Mouse (Mus musculus) midbrain, embryonic 12.5 days (tissue): Measurements from ENCODE around the gene Ppih. TPM values are rescaled to one million over a fixed set of nuclear protein-coding genes. Genes with fewer than 3 reads are reported as not detected.

Experiments used
- ATAC-seq: fragments of 200-750 bp; cut with Nextera tagmentation; 2 replicates; pipeline ENCODE4 v1.8.0; 2017; ENCODE audit warnings: low read depth, moderate TSS enrichment, moderate library complexity; ENCODE audit not compliant: low FRiP score
- H3K27ac ChIP-seq: fragments of 300-500 bp; sonication (generic); replicated peaks from 2 replicates; pipeline ENCODE4 v1.5.1; 2016; ENCODE audit warnings: mild to moderate bottlenecking
- H3K27me3 ChIP-seq: fragments of 300-500 bp; sonication (generic); 2 replicates; pipeline ENCODE4 v1.6.1; 2016; ENCODE audit warnings: mild to moderate bottlenecking
- H3K36me3 ChIP-seq: fragments of 300-500 bp; sonication (generic); 2 replicates; pipeline ENCODE4 v1.6.1; 2016
- H3K4me1 ChIP-seq: fragments of 300-500 bp; sonication (generic); 2 replicates; pipeline ENCODE4 v1.6.1; 2016
- H3K4me2 ChIP-seq: fragments of 300-500 bp; sonication (generic); replicated peaks from 2 replicates; pipeline ENCODE4 v1.6.1; 2016; ENCODE audit warnings: mild to moderate bottlenecking, moderate library complexity
- H3K4me3 ChIP-seq: fragments of 300-500 bp; sonication (generic); 2 replicates; pipeline ENCODE4 v1.5.1; 2016; ENCODE audit warnings: mild to moderate bottlenecking
- H3K9ac ChIP-seq: fragments of 300-500 bp; sonication (generic); replicated peaks from 2 replicates; pipeline ENCODE4 v1.6.1; 2016; ENCODE audit warnings: mild to moderate bottlenecking, moderate library complexity
- H3K9me3 ChIP-seq: fragments of 300-500 bp; sonication (generic); 2 replicates; pipeline ENCODE4 v1.6.1; 2016; ENCODE audit warnings: mild to moderate bottlenecking
- WGBS: fragments of 180-500 bp; shearing (Covaris S2); methylation state at CpG from one replicate; pipeline ENCODE4 v1.1.7; 2016; 5-methylcytosine and 5-hydroxymethylcytosine counted together
- polyA plus RNA-seq: library from polyadenylated mRNA; unstranded; fragments of >200 nt; fragmentation: Nextera tagmentation; extraction: Ambion mirVana; gene quantifications from 2 replicates; pipeline ENCODE4 v1.2.1, GENCODE M21; 2016

Ppih gene
- polyA plus RNA-seq = 86.7 and 96.4 TPM in 2 replicates

DNA sequence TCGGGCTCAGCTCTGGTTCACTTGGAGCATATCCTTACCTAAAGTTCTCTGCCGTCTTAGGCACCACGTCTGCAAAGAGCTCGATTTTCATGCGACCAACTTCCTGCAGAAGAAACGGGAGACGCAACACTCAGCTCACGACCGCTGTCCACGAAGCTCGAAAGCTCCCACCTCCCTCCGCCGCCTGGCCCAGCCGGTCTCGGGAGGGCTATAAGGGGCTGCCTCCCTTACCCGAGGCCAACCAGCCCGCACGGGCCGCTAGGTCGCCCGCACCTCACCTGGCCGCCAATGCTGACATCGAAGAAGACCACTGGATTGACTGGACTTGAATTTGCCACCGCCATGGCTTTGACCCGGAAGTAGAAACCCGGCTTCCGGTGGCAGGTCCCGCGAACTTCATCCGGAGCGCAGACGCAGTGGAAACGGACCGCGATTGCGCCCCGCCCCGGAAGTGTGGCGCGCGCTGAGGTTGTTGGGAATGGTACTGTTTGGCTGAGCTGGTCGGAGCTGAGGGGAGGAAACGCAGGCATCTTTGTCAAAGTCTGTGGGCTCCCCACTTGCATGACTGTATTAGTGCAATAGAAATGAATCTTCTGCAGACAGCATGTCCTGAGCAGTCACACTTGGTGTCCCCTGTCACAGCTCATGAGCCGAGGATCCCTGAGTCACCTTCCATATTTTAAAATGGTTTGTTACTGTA, at the start of gene Ppih:
Gene Ppih (minus strand): TSS at position 416 of the 700 bp plus-strand sequence.
- Histone ChIP-seq H3K36me3 (peaks cover 37% of the 10 kb centered on the region), H3K27me3 (peaks cover 13% of the 10 kb centered on the region; the same call in 1 of the 2 replicates), H3K4me3 (peak within 1 kb of the TSS; percentile 80), H3K4me2 (peak within 1 kb of the TSS; percentile 93), H3K9me3 (no peaks in the 10 kb centered on the region), H3K4me1 (peaks cover 17% of the 10 kb centered on the region), H3K27ac (peak within 1 kb of the TSS; percentile 75), H3K9ac (peak within 1 kb of the TSS; percentile 68)
- ATAC-seq = peak; percentile 97
- 1% methylated on average over 44 of the region's 44 CpGs for WGBS

DNA sequence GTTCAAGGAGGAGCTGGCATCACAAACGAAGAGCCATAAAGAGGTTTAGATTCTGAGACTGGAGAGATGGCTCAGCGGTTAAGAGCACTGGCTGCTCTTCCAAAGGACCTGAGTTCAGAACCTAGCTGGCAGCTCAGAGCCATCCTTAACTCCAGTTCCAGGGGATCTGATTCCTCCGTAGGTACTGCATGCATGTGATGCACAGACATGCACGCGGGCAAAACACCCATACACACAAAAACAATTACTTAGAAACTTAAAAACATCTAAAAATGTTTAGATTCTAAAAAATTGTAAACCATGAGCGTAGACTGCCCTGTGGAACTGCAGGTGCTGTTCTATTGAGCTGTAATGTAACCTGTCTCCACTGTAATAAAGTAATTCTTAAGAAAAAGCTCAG, 49.1 kb upstream of the Ppih start:
- Histone ChIP-seq H3K36me3 (no peaks in the 10 kb centered on the region), H3K4me1 (no peaks in the 10 kb centered on the region), H3K27me3 (no peaks in the 10 kb centered on the region), H3K9me3 (no peaks in the 10 kb centered on the region), H3K4me3 (no peak overlapping the region), H3K4me2 (no peak overlapping the region), H3K27ac (no peak overlapping the region), H3K9ac (no peak overlapping the region)
- no peak for ATAC-seq
- 86% methylated on average over 6 of the region's 6 CpGs for WGBS

DNA sequence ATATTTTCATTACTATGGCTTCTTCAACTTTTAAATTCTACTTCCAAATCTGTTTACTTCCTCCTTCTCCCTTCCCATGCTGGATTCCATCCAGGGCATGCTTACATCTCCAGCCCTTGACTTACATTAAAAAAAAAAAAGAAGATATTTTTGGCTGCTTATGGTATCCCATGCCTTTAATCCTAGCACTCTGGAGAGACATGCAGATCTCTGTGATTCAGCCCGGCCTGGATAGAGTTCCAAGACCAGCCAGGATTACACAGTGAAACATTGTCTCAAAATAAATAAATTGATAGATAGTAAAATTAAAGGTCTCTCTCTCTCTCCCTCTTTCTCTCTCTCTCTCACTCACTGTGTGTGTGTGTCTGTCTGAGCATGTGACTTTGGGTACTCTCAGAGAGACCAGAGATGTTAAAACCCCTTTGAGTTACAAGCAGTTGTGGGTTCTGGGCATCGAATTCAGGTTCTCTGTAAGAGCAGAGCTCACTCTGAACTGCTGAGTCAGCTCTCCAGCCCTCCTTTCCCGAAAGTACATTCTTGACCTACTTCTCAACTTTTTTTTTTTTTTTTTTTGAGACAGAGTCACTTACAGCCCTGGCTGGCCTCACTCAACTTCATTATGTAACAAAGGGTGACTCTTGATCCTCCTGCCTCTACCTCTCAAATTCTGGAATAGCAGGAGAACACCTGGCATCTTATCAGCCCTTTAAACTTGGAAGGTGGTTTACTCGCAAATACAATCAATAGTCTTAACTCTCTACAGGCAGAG, 46.6 kb upstream of the Ppih start:
- H3K9ac ChIP-seq = no peak overlapping the region
- no peak overlapping the region for H3K4me3 ChIP-seq
- no peaks in the 10 kb centered on the region for H3K27me3 ChIP-seq
- no peaks in the 10 kb centered on the region for H3K9me3 ChIP-seq
- H3K36me3 ChIP-seq = no peaks in the 10 kb centered on the region
- no peak overlapping the region for H3K4me2 ChIP-seq
- no peaks in the 10 kb centered on the region for H3K4me1 ChIP-seq
- WGBS = 74% methylated on average over 4 of the region's 4 CpGs
- ATAC-seq = no peak
- no peak overlapping the region for H3K27ac ChIP-seq

DNA sequence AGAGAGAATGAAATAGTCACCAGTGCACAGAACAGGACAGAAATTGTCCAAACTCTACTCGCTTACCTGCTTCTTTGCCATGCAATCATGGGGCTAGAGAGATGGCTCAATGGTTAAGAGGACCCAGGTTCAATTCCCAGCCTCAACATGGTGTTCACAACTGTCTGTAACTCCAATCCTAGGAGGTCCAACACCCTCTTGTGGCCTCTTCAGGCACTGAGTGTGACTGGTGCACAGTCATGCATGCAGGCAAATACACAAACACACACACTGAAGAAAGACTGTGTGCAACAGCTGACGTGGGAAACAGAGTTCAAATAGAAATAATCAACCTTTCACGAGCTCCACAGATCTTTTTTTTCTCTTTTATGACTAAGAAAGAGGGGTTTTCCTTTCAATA, 41.9 kb upstream of the Ppih start:
- H3K27ac ChIP-seq = no peak overlapping the region
- ATAC-seq = no peak

DNA sequence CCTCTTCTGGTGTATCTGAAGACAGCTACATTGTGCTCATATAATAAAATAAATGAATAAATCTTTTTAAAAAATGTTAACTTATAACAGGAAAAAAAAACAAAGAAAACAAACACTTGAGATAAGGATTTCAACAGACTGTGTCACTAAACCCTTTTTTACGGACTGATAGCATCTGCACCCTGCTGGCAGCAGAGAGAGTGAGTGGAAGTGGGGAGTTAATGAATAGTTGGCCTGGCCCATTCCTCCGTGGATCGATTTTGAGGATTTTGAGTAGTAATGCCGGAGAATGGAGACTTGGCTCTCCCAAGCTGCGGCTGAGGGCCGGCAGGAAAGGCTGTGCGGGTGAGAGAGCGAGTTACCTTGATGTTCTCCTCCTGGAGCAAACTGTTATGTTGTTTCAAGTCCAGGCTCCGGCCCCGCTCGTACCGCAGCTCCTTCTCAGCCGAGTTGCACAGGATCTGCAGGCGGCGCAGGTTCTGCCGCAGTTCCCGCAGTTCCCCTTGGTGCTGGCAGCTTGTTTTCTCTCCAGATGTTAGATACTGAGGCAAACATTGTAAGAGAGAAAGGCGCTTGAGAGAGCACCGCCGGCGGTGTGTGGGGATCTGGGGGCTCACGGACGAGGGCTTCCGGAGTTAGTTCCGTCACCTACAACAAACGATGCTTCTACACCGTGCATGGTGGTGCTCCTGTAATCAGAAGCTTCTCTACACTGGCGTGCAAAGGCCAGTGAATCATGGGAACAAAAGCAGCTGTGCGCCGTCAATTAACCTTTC, 39.0 kb upstream of the Ppih start:
- H3K4me1 ChIP-seq = no peaks in the 10 kb centered on the region
- ATAC-seq = 0 out of 2 replicates have a peak, but pooled peaks have one; percentile 60
- WGBS = 7% methylated on average over 30 of the region's 30 CpGs
- H3K4me3 ChIP-seq = peak overlapping the region; percentile 35
- H3K27me3 ChIP-seq = no peaks in the 10 kb centered on the region; the same call in 1 of the 2 replicates
- H3K4me2 ChIP-seq = peak overlapping the region; percentile 58
- no peaks in the 10 kb centered on the region for H3K9me3 ChIP-seq
- H3K27ac ChIP-seq = peak overlapping the region; percentile 40
- no peaks in the 10 kb centered on the region for H3K36me3 ChIP-seq
- H3K9ac ChIP-seq = peak overlapping the region; percentile 46; the same call in 1 of the 2 replicates

More for the DNA sequence above, 41.9 kb upstream of the Ppih start:
- Histone ChIP-seq H3K4me1 (no peaks in the 10 kb centered on the region), H3K4me3 (no peak overlapping the region), H3K36me3 (no peaks in the 10 kb centered on the region), H3K27me3 (no peaks in the 10 kb centered on the region; the same call in 1 of the 2 replicates), H3K4me2 (no peak overlapping the region), H3K9me3 (no peaks in the 10 kb centered on the region), H3K9ac (no peak overlapping the region)
- 89% methylated on average over 3 of the region's 3 CpGs for WGBS

DNA sequence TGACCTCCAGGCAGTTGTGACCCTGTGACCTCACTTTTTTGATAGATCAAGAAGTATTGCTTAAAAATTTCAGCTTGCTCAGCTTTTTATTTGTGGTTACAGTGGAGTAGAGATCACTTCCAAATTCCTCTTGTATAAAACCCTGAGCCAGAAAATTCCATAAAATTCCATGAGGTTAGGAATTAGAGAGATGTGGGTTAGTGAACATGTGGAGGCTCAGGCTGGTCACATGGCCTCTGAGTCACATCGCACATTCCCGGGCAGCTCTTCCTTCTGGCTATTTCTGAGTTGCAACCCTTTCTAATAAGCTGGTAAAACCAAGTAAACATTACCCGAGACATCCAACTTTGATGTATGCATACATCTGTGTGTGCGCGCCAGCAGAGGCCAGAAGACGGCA, 25.2 kb upstream of the Ppih start:
- no peak overlapping the region for H3K4me3 ChIP-seq
- H3K27me3 ChIP-seq = no peaks in the 10 kb centered on the region
- no peaks in the 10 kb centered on the region for H3K9me3 ChIP-seq
- H3K27ac ChIP-seq = no peak overlapping the region
- 94% methylated on average over 6 of the region's 6 CpGs for WGBS
- no peak overlapping the region for H3K4me2 ChIP-seq
- no peaks in the 10 kb centered on the region for H3K4me1 ChIP-seq
- peaks cover 8% of the 10 kb centered on the region; the same call in 1 of the 2 replicates for H3K36me3 ChIP-seq
- ATAC-seq = no peak
- no peak overlapping the region for H3K9ac ChIP-seq

DNA sequence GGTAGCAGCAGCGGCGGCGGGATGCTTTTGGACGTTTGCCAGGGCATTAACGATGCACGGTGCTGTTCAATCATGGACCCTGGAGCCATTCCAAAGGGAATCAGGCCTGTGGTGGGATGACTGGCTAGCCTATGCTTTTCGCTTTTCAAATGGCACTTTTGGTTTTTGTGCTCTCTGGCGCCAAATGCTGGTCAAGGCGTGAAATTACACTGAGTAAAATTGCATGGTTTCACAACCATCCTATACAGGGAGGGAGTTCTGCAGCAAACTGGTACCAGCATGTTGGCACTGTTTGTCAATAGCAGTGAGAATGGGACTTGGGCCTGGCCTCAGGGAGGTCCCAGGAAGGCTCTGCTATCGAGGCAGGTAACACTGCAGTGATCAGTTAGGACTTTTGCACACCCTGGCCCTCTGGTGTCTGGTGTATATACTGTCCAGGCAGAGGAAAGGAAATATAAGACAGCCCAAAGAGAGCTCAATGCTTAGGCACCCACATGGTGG, 18.6 kb upstream of the Ppih start:
- Histone ChIP-seq H3K9ac (no peak overlapping the region), H3K9me3 (no peaks in the 10 kb centered on the region), H3K27ac (peak overlapping the region; percentile 78), H3K4me3 (0 out of 2 replicates have a peak overlapping the region, but pooled peaks have one; percentile 4), H3K4me1 (peaks cover 10% of the 10 kb centered on the region; the same call in 1 of the 2 replicates), H3K4me2 (peak overlapping the region; percentile 34), H3K27me3 (no peaks in the 10 kb centered on the region), H3K36me3 (no peaks in the 10 kb centered on the region)
- peak; percentile 93 for ATAC-seq
- WGBS = 3% methylated on average over 10 of the region's 10 CpGs

DNA sequence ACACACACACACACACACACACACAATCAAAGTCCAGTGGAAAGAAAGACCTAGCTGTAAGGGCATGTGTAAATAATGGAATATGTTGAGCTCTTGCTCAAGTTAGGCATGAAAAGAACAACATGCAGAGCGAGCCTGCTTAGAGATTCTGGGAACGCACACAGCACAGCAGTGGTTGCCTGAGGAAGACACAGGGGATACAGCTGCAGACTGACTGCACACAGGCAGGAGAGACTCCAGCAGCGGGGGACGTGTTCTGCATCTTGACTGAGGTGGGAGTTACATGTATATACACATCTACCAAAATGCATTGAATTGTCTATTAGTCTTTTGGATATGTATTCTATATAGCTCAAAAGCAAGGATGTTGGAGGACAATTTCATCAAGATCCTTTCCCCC, 18.1 kb upstream of the Ppih start:
- H3K27ac ChIP-seq = peak overlapping the region; percentile 78
- no peak overlapping the region for H3K9ac ChIP-seq
- no peaks in the 10 kb centered on the region for H3K9me3 ChIP-seq
- no peaks in the 10 kb centered on the region for H3K36me3 ChIP-seq
- peak overlapping the region; percentile 34 for H3K4me2 ChIP-seq
- 0 out of 2 replicates have a peak overlapping the region, but pooled peaks have one; percentile 4 for H3K4me3 ChIP-seq
- WGBS = 70% methylated on average over 4 of the region's 4 CpGs
- H3K27me3 ChIP-seq = no peaks in the 10 kb centered on the region
- ATAC-seq = peak; percentile 69
- peaks cover 10% of the 10 kb centered on the region; the same call in 1 of the 2 replicates for H3K4me1 ChIP-seq

DNA sequence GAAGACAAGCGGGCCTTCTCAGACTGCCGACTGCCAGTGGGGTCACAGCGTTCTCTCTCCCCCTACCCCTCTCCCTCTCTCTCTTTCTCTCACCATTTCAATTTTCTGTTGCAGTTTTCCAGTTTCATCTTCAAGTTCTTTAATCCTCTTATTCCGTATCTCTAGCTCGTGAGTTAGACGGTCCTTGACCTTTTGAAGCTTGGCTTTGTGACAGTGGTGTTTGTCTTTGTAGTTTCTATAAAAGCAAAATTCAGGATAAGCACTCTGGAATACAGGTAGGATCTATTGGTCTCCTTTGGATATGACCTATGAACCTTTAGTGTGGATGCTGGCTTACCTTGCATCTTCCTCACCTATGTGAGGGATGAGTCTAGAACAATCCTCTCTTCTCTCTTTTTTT, 13.1 kb upstream of the Ppih start:
- no peak overlapping the region for H3K4me2 ChIP-seq
- no peak overlapping the region for H3K4me3 ChIP-seq
- no peak for ATAC-seq
- peaks cover 7% of the 10 kb centered on the region; the same call in 1 of the 2 replicates for H3K4me1 ChIP-seq
- H3K36me3 ChIP-seq = no peaks in the 10 kb centered on the region
- H3K27me3 ChIP-seq = no peaks in the 10 kb centered on the region
- 86% methylated on average over 6 of the region's 6 CpGs for WGBS
- no peak overlapping the region for H3K27ac ChIP-seq
- no peaks in the 10 kb centered on the region for H3K9me3 ChIP-seq
- no peak overlapping the region for H3K9ac ChIP-seq

DNA sequence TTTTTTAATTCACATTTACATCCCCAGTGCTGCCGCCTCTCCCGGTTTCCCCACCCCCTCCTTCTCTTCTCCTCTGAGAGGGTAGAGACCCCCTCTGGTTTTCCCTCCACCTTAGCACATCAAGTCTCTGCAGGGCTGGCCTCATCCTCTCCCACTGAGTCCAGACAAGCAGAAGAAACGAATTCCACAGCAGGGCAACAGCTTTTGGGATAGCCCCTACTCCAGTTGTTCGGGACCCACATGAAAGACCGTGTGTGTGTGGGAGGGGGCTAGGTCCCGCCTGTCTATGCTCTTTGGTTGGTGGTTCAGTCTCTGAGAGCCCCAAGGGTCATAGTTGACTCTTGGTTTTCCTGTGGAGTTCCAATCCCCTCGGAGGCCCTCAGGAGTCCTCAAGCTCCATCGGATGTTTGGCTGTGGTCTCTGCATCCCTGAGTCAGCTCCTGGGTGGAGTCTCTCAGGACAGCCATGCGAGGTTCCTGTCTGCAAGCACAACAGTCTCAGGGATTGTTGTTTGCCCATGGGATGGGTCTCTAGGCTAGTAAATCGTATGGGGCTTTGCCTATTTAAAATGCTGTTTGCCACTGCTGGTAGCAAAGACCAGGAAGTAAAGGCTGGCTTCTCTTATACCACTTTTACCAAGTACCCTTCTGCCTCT, 677 bp upstream of the Ppih start:
- Histone ChIP-seq H3K4me1 (peaks cover 17% of the 10 kb centered on the region), H3K27me3 (peaks cover 13% of the 10 kb centered on the region; the same call in 1 of the 2 replicates), H3K27ac (peak overlapping the region; percentile 75), H3K9me3 (no peaks in the 10 kb centered on the region), H3K9ac (peak overlapping the region; percentile 68), H3K4me2 (peak overlapping the region; percentile 93), H3K36me3 (peaks cover 30% of the 10 kb centered on the region), H3K4me3 (peak overlapping the region; percentile 80)
- ATAC-seq = peak; percentile 64
- 29% methylated on average over 10 of the region's 10 CpGs for WGBS

DNA sequence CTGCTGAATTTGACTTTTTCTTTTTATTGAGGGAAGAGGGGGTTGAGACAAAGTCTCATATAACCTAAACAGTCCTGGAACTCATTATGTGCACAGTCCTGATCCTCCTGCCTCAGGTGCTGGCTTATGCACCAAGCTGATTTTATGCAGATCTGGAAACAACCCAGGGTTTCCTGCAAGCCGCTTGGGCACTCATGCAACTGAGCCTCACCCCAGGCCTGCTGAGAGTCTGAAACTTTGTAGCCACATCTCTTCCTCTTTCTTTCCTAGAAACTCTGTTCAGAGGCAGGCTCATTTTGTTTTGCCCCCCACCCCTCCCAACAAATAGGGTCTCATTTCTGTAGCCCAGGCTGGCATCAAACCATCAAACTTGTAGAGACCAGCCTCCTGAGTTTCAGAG, 6.6 kb downstream of the Ppih start:
- Histone ChIP-seq H3K4me3 (no peak overlapping the region), H3K36me3 (peaks cover 89% of the 10 kb centered on the region), H3K9me3 (no peaks in the 10 kb centered on the region), H3K9ac (no peak overlapping the region), H3K27ac (no peak overlapping the region), H3K27me3 (no peaks in the 10 kb centered on the region), H3K4me2 (no peak overlapping the region), H3K4me1 (no peaks in the 10 kb centered on the region)
- no peak for ATAC-seq
- WGBS = 89% methylated on average over 1 of the region's 1 CpGs
